Mouse (Mus musculus): Measurements from ENCODE around the gene Gar1. TPM values are rescaled to one million over a fixed set of nuclear protein-coding genes. Genes with fewer than 3 reads are reported as not detected.

Gar1 gene
- polyA plus RNA-seq, 1 experiment from 2014 or later: 49.3 TPM

DNA sequence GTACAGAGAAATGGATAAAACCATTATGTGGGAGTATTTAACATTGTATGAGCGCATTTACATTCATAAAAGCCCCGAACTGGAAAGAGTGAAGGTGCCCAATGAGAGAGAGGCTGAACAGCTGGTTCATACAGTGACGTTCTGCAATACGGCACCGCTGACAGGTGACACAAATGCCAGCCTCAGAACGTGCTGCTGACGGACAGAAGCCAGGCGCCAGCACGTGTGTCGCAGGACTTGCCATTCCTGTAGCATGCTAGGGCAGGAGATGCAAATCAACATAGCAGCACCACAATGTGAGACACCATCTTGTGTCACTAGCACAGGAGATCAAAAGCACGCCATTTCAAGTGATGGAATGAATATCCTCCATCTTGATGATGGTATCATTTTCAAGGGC, 32.6 kb downstream of the Gar1 start:
- Histone ChIP-seq H3K4me2 (replicated peaks) (no peak overlapping the region), H3K27me3 (no peaks in the 10 kb centered on the region), H3K9ac (replicated peaks) (no peak overlapping the region), H3K27ac (replicated peaks) (no peak overlapping the region), H3K36me3 (no peaks in the 10 kb centered on the region), H3K9me3 (no peaks in the 10 kb centered on the region), H3K4me3 (no peak overlapping the region), H3K4me1 (no peaks in the 10 kb centered on the region)
- 86% methylated on average over 11 of the region's 11 CpGs for WGBS
- no peak for ATAC-seq (replicated peaks)

DNA sequence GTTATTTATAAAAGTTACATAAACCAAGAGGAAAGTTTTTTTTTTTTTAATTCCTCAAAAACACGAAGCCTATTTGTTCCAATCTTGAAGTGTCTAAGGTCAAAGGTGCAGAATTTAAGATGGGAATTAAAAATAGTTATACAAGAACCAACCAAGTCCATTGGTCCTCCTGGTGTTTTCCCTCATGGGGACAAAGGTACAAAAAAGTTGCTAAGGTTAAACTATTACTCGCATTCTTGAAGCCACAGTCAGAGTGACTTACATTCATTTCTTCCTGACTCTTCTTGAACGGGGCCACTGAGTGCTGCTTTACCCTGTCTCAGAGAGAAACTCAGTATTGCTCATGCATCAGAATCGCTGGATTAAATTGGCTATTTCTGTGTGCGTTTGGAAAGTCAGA, 33.9 kb downstream of the Gar1 start:
- Histone ChIP-seq H3K9ac (replicated peaks) (no peak overlapping the region), H3K4me2 (replicated peaks) (no peak overlapping the region), H3K4me1 (no peaks in the 10 kb centered on the region), H3K4me3 (no peak overlapping the region), H3K9me3 (no peaks in the 10 kb centered on the region), H3K27ac (replicated peaks) (no peak overlapping the region), H3K36me3 (no peaks in the 10 kb centered on the region), H3K27me3 (no peaks in the 10 kb centered on the region)
- 78% methylated on average over 5 of the region's 5 CpGs for WGBS
- ATAC-seq (replicated peaks): no peak

DNA sequence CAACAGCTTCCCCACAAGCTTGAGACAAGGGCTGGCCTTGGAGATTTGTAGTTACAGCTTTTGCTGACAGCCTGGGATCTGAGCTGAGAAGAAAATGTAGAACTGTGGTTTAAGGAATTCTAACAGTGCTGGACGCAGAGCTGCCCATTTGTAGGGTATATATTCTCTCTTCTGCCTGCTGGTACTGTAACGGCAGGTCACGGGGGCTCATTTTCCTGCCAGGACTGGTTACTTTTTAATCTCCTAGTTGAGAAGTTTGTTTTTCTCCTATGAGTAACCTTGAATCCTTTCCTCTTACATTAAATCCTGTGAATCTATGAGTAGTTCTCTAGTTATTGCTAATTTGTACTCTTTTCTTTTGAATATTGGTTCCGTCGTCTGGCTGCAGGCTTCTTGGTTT, 37.4 kb downstream of the Gar1 start:
- Histone ChIP-seq H3K9me3 (no peaks in the 10 kb centered on the region), H3K4me3 (no peak overlapping the region), H3K27me3 (no peaks in the 10 kb centered on the region), H3K27ac (replicated peaks) (no peak overlapping the region), H3K4me2 (replicated peaks) (no peak overlapping the region), H3K4me1 (no peaks in the 10 kb centered on the region), H3K36me3 (no peaks in the 10 kb centered on the region), H3K9ac (replicated peaks) (no peak overlapping the region)
- WGBS: 88% methylated on average over 5 of the region's 5 CpGs
- no peak for ATAC-seq (replicated peaks)

GRCm38 (mm10) chr3:129782746-129783145, 48.5 kb downstream of the Gar1 start:
- H3K4me3 ChIP-seq: no peak overlapping the region
- no peak for ATAC-seq (replicated peaks)
- no peak overlapping the region for H3K27ac ChIP-seq (replicated peaks)
- no peak overlapping the region for H3K9ac ChIP-seq (replicated peaks)
- H3K4me2 ChIP-seq (replicated peaks): no peak overlapping the region
- WGBS: 92% methylated on average over 3 of the region's 3 CpGs
- no peaks in the 10 kb centered on the region for H3K9me3 ChIP-seq
- H3K4me1 ChIP-seq: no peaks in the 10 kb centered on the region
- H3K36me3 ChIP-seq: no peaks in the 10 kb centered on the region
- H3K27me3 ChIP-seq: no peaks in the 10 kb centered on the region

GRCm38 (mm10) chr3:129781435-129781834, 49.8 kb downstream of the Gar1 start:
- Histone ChIP-seq H3K36me3 (no peaks in the 10 kb centered on the region), H3K9ac (replicated peaks) (no peak overlapping the region), H3K4me1 (no peaks in the 10 kb centered on the region), H3K9me3 (no peaks in the 10 kb centered on the region), H3K27me3 (no peaks in the 10 kb centered on the region), H3K27ac (replicated peaks) (no peak overlapping the region), H3K4me2 (replicated peaks) (no peak overlapping the region), H3K4me3 (no peak overlapping the region)
- no peak for ATAC-seq (replicated peaks)
- 29% methylated on average over 10 of the region's 10 CpGs for WGBS

Other genes with a start within 250 kb of the Gar1 start
- gene Egf, start 76.1 kb downstream of the Gar1 start, polyA plus RNA-seq (2015; fragmentation: Nextera tagmentation; extraction: Ambion mirVana): 1.8 and 2.2 TPM in 2 replicates
- not detected in 2 replicates for gene Lrit3, start 27.4 kb downstream of the Gar1 start, polyA plus RNA-seq (2015; fragmentation: Nextera tagmentation; extraction: Ambion mirVana)
- 0.23 TPM in 1 of 2 replicates, not detected in the other for gene Rrh, start 8.8 kb downstream of the Gar1 start, polyA plus RNA-seq (2015; fragmentation: Nextera tagmentation; extraction: Ambion mirVana)
- 0.23 and 0.28 TPM in 2 replicates for gene Cfi, start 4.5 kb upstream of the Gar1 start, polyA plus RNA-seq (2015; fragmentation: Nextera tagmentation; extraction: Ambion mirVana)
- gene Pla2g12a, start 47.2 kb upstream of the Gar1 start, polyA plus RNA-seq (2015; fragmentation: Nextera tagmentation; extraction: Ambion mirVana): 32.2 and 32.3 TPM in 2 replicates
- gene Casp6, start 70.0 kb upstream of the Gar1 start, polyA plus RNA-seq (2015; fragmentation: Nextera tagmentation; extraction: Ambion mirVana): 30.8 and 33.4 TPM in 2 replicates
- 6.0 and 7.6 TPM in 2 replicates for gene Mcub, start 138.8 kb upstream of the Gar1 start, polyA plus RNA-seq (2015; fragmentation: Nextera tagmentation; extraction: Ambion mirVana)
- 26.8 and 27.9 TPM in 2 replicates for gene Sec24b, start 230.2 kb upstream of the Gar1 start, polyA plus RNA-seq (2015; fragmentation: Nextera tagmentation; extraction: Ambion mirVana)